Mouse (Mus musculus) neutrophil, adult 83 days (primary cell): ENCODE data around the gene 0610010F05Rik. TPM values are rescaled to one million over a fixed set of nuclear protein-coding genes. Genes with fewer than 3 reads are reported as not detected.

Source experiments
- total RNA-seq, 2 experiments: library from RNA; stranded (reverse); gene quantifications; one replicate each; pipeline ENCODE4 v1.2.4; 2023

Gene 0610010F05Rik
- total RNA-seq, result 1 to 10 TPM; 6.4 to 7.6 TPM

GRCm38 (mm10) chr11:23632945-23633878 lies at the start of gene 0610010F05Rik:
Gene 0610010F05Rik (minus strand): TSS chr11:23633639.

GRCm38 (mm10) chr11:23665798-23666501 lies 32.5 kb upstream of the 0610010F05Rik start, which contains the start of gene Pex13:
Gene Pex13 (minus strand): TSS chr11:23665959.

GRCm38 (mm10) chr11:23665311-23665786 lies 31.9 kb upstream of the 0610010F05Rik start, which contains the start of gene Pus10:
Gene Pus10 (plus strand): TSS chr11:23665674.

GRCm38 (mm10) chr11:23520473-23521205 lies 112.8 kb downstream of the 0610010F05Rik start, which contains the start of gene 1700093K21Rik:
Gene 1700093K21Rik (minus strand): TSS chr11:23521155.

Other genes with a start within 250 kb of the 0610010F05Rik start
- 10 to 100 TPM; 19.0 to 28.1 TPM for gene Ahsa2, start 135.6 kb downstream of the 0610010F05Rik start, total RNA-seq
- not detected for gene 1700093K21Rik, start 112.5 kb downstream of the 0610010F05Rik start, total RNA-seq
- gene Pus10, start 32.0 kb upstream of the 0610010F05Rik start, total RNA-seq, result 10 to 100 TPM; 13.1 to 13.4 TPM
- 10 to 100 TPM; 15.0 to 15.7 TPM for gene Pex13, start 32.3 kb upstream of the 0610010F05Rik start, total RNA-seq
- 10 to 100 TPM; 32.2 to 38.8 TPM for gene Rel, start 137.3 kb upstream of the 0610010F05Rik start, total RNA-seq